Mouse (Mus musculus) kidney, postnatal 0 days (tissue): ENCODE results near the gene Bin2. TPM values are rescaled to one million over a fixed set of nuclear protein-coding genes. Genes with fewer than 3 reads are reported as not detected.

ENCODE experiments used
- ATAC-seq: fragments of 200-750 bp; cut with Nextera tagmentation; replicated peaks from 2 replicates; pipeline ENCODE4 v1.8.0; 2017; ENCODE audit warnings: low read depth, moderate number of reproducible peaks, moderate TSS enrichment, moderate library complexity; ENCODE audit not compliant: low FRiP score
- DNase-seq: peaks from one replicate; pipeline ENCODE4 v3.0.0-alpha.2; 2016; ENCODE audit warnings: low spot score
- H3K27ac ChIP-seq: fragments of 300-500 bp; sonication (generic); 2 replicates; pipeline ENCODE4 v1.5.1; 2014; ENCODE audit warnings: mild to moderate bottlenecking
- H3K27me3 ChIP-seq: fragments of 300-500 bp; sonication (generic); 2 replicates; pipeline ENCODE4 v1.6.1; 2014; ENCODE audit warnings: low read length, mixed read lengths; ENCODE audit not compliant: insufficient read depth
- H3K36me3 ChIP-seq: fragments of 300-500 bp; sonication (generic); 2 replicates; pipeline ENCODE4 v1.6.1; 2014; ENCODE audit warnings: low read length, mixed read lengths; ENCODE audit not compliant: insufficient read depth
- H3K4me1 ChIP-seq: fragments of 300-500 bp; sonication (generic); replicated peaks from 2 replicates; pipeline ENCODE4 v1.6.1; 2014; ENCODE audit warnings: antibody characterized with exemption, low read length, mixed read lengths; ENCODE audit not compliant: insufficient read depth
- H3K4me2 ChIP-seq: fragments of 300-500 bp; sonication (generic); 2 replicates; pipeline ENCODE4 v1.6.1; 2014; ENCODE audit warnings: mild to moderate bottlenecking, low read length, moderate library complexity, mixed read lengths
- H3K4me3 ChIP-seq: fragments of 300-500 bp; sonication (generic); replicated peaks from 2 replicates; pipeline ENCODE4 v1.5.1; 2014; ENCODE audit warnings: low read depth, low read length
- H3K9ac ChIP-seq: fragments of 300-500 bp; sonication (generic); 2 replicates; pipeline ENCODE4 v1.6.1; 2014; ENCODE audit warnings: low read depth, low read length
- H3K9me3 ChIP-seq: fragments of 300-500 bp; sonication (generic); replicated peaks from 2 replicates; pipeline ENCODE4 v1.6.1; 2016; ENCODE audit warnings: low read length, inconsistent platforms, mixed read lengths
- CTCF ChIP-seq: IDR thresholded peaks from 2 replicates; pipeline ENCODE4 v1.5.1; 2016; ENCODE audit warnings: antibody characterized with exemption, low read depth, mild to moderate bottlenecking, moderate library complexity
- WGBS: fragments of 180-500 bp; shearing (Covaris S2); extraction: QIAGEN DNeasy Blood & Tissue Kit; methylation state at CpG from one replicate; pipeline ENCODE4 v1.1.7; 2014; 5-methylcytosine and 5-hydroxymethylcytosine counted together
- microRNA-seq: library from miRNA; unstranded; fragments of <30 nt; microRNA quantifications from one replicate; pipeline ENCODE4, GENCODE M21; 2016
- polyA plus RNA-seq: library from polyadenylated mRNA; unstranded; fragments of >200 nt; fragmentation: Nextera tagmentation; extraction: Ambion mirVana; gene quantifications from 2 replicates; pipeline ENCODE4 v1.2.1, GENCODE M21; 2015

The Bin2 gene
- polyA plus RNA-seq, 1 experiment from 2014 or later = 0.93 TPM

DNA sequence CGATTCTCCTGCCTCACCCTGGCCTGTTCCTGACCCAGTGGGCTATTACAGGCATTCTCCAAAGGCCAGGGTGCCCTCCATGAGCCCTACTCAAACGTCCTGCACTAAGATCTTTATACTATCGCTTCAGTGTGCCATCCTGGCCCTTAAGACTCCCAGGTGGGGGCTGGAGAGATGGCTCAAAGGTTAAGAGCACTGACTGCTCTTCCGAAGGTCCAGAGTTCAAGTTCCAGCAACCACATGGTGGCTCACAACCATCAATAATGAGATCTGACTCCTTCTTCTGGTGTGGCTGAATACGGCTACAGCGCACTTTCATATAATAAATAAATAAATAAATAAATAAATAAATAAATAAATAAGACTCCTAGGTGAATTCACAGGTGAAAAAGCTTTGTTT lies 76.5 kb downstream of the Bin2 start:
- H3K9me3 ChIP-seq = no peaks in the 10 kb centered on the region
- no peak overlapping the region for H3K4me3 ChIP-seq
- ATAC-seq (no peak), DNase-seq (no peak)
- no peak overlapping the region for H3K4me2 ChIP-seq
- no peaks in the 10 kb centered on the region for H3K27me3 ChIP-seq
- no peak for TF ChIP-seq CTCF
- no peak overlapping the region for H3K27ac ChIP-seq
- WGBS = 73% methylated on average over 6 of the region's 6 CpGs
- H3K36me3 ChIP-seq = 0 out of 2 replicates have a peak, but pooled peaks cover 2% of the 10 kb centered on the region
- H3K9ac ChIP-seq = no peak overlapping the region
- no peaks in the 10 kb centered on the region for H3K4me1 ChIP-seq

Small RNA genes within 50 kb of the gene (microRNA-seq; reads per million reads assigned to microRNA genes)
- not detected for gene Mir6961

Other genes starting within 250 kb of the Bin2 start
- 1.3 and 1.5 TPM in 2 replicates for gene Gm5475, start 247.4 kb downstream of the Bin2 start, polyA plus RNA-seq
- 28.1 and 33.2 TPM in 2 replicates for gene Slc11a2, start 244.5 kb downstream of the Bin2 start, polyA plus RNA-seq
- 21.3 and 22.4 TPM in 2 replicates for gene Letmd1, start 200.5 kb downstream of the Bin2 start, polyA plus RNA-seq
- gene Csrnp2, start 174.1 kb downstream of the Bin2 start, polyA plus RNA-seq = 10.4 and 10.9 TPM in 2 replicates
- 28.6 and 29.1 TPM in 2 replicates for gene Tfcp2, start 117.5 kb downstream of the Bin2 start, polyA plus RNA-seq
- gene Pou6f1, start 69.6 kb downstream of the Bin2 start, polyA plus RNA-seq = 9.5 and 9.7 TPM in 2 replicates
- 327 and 349 TPM in 2 replicates for gene Dazap2, start 54.2 kb downstream of the Bin2 start, polyA plus RNA-seq
- gene Smagp, start 32.6 kb downstream of the Bin2 start, polyA plus RNA-seq = 83.7 and 92.0 TPM in 2 replicates
- 50.5 and 58.6 TPM in 2 replicates for gene Cela1, start 18.4 kb upstream of the Bin2 start, polyA plus RNA-seq
- gene Galnt6, start 59.8 kb upstream of the Bin2 start, polyA plus RNA-seq = 1.2 and 1.3 TPM in 2 replicates
- 7.5 and 9.5 TPM in 2 replicates for gene Slc4a8, start 92.2 kb upstream of the Bin2 start, polyA plus RNA-seq
- 5.9 and 8.3 TPM in 2 replicates for gene Scn8a, start 200.3 kb upstream of the Bin2 start, polyA plus RNA-seq